Mouse (Mus musculus): ENCODE results near the gene Poc1a. TPM values are rescaled to one million over a fixed set of nuclear protein-coding genes. Genes with fewer than 3 reads are reported as not detected.
A peak's percentile ranks its signal among the peaks of the same experiment; 100 is the strongest.

The Poc1a gene
- total RNA-seq, 2 experiments from 2014 or later = 4.3 to 4.8 TPM

DNA sequence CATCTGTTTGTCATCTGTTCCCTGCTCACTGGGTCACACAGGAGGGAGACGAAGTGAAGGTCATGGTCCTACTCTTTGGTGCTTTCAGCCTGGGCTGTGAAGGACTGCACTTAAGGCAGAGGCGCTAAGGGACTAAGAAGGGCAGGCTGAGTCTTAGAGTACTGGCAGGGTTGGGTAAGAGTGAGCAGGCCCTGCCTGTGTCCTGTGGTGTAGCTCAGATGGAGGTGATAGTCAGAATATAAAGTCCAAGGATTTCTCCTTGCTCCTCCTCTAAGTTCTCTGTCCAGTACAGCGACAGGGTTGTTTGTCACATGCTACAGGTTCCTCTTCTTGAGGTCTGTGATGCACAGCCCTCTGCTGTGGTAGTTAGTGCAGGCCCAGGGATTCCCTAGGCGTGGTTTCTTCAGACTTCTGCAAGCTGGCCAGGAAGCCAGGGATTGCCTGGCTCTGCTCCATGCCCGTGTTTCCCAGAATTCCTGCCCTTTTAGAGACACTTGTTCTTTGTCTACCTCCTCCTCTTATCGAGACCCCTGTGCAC, 15.8 kb downstream of the Poc1a start:
- DNase-seq = no peak
- intact Hi-C loops (cut with DNase I) = no loop called here

DNA sequence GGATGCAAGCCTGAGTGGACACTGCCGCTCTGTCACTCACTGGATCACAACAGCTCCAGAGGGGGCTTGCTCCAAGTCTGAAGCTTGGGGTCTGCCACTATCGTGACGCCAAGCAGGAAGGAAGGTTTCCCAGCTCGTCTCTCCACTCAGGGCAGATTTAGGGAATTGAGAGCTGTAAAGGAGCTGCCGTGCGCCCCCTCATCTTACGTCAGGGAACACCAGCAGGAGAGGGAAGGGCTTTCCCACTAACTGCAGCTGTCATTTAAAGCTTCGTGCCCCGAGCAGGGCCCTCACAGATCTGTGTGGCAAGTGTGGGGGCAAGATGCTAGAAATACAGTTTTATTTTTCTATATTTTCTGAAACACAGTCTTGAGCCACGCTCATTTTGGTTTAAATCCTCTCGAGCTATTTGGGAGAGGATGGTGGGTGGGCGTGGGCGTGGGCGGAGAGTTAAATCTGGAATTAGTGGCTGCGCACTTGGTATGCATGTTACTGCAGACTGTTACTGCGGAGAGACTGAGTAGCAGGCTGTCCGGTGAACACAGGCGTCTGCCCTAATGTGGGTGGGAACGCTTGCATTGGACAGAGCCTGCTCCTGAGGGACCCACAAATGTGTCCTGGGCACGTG, 19.4 kb downstream of the Poc1a start:
- intact Hi-C loops (cut with DNase I) = no loop called here
- DNase-seq = no peak

DNA sequence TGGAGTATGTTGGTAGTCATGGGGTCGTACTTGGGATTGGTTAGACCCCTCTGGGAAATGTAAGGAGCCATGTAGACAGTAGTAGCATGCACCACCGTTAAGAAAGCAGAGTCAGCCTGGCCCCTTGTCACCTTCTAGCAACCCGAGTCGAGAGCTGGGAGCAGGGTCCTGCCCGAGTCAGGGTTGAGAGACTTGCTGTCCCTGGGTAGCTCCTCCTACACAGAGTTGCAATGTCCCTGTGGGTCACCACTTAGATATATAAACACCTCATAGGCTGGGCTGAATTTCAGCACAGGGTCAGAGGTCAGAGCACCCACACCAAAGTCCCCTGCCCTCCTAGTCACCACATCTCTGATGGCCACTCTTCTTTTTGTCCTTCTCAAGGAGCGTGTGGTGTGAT, 20.1 kb downstream of the Poc1a start:
- intact Hi-C loops (cut with DNase I) = no loop called here
- DNase-seq = no peak

DNA sequence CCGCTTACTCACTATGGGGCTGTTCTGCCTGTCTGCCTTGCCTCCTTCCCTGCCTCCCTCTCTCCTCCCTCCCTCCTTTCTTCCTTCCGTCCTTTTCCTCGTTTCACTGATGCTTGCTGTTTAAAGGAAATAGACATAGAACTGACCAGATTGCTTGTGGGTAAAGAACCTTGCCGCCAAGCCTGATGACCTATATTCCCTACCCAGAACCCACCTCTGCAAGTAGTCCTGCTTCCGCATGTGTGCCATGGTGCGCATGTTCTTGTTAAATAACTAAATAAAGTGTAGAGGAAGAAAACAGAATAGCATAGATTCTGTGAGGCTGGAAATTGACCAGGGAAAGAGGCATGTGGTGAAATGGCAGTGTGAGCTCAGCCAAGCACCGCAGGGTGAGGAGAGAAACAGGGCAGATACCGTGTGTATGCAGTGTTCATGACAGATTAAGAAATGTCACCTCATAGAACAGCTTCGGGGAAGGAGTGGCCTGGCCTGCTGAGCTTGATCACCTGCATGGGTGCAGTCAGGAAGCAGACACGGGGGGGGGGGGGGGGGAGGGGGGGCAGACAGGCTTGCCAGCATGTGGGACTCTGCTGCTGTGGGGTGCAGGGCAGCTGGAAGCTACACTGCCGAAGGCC, 20.7 kb downstream of the Poc1a start:
- intact Hi-C loops (cut with DNase I) = no loop called here
- no peak for DNase-seq

DNA sequence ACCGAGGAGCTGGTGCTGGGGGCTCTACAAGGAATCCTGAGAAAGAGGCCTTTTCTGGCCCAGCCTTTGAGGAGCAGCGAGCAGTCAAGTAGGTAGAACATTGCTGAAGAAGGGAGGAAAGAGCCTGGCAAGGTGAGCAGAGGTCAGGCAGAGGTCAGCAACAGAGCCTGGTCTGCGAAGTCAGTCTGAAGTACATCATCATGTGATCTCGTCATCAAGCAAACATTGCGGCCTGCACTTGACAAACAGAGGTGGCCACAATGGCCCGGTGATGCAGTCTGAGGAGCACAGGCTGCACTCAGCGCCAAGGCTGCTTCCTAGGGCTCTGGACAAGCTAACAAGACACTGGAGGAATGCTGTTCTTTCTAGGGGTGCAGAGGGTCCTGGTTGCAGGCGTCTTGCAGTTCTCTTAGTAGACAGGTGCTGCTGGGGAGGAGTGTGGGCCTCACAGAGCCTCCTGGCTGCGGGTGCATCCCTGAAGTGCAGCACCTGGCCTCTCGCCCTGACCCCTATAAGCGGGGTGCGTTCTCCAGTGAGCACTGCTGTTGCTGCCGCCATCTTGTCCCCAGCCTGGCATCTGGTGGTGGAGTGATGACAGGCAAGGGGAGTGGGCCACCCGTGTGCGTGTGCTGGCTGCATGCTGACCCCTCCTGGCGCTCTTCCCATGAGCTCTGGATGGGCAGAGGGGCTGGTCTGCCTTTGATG, 21.7 kb downstream of the Poc1a start:
- intact Hi-C loops (cut with DNase I) = no loop called here

DNA sequence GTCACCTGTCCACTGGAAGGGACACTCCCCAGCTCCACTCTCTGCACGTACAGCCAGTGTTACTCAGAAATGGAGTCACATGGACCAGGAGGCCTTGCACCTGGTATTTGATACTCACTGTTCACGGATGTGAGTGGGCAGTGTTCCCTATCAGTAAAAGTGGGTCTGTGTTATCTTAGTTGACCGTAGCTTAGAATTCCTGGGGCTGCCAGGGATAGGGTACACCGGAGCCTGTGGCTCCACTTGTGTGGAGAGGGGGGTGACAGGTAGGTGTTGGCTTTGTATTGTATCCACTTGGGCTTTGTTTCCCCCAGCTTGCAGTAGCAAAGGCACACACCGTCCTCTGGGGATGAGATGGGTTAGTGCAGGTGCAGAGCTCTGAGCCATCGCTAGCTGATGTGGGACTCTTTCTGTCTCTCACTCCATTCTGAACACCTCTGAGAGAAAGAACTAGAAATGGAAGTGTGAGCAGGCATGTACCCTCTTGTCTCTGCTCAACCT, 22.6 kb downstream of the Poc1a start:
- DNase-seq = no peak
- intact Hi-C loops (cut with DNase I) = no loop called here

More for the DNA sequence above, 21.7 kb downstream of the Poc1a start:
- no peak for DNase-seq

DNA sequence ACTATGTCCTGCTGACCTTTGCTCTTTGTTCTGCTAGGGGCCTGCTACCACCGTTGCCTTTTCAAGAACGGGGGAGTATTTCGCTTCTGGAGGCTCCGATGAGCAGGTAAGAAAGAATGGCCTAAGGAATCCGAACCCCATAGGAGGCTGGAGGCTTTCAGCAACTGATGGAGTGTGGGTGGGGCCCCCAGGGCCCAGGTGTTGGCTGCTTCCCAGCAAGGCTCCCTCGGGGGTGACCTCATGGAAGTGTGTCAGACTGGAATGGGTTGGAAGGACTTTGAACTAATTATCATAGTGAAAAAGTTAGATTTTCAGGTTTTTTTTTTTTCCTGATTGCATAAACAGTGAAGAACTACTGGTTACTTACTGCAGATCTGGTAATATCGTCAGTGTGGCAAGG, 24.4 kb downstream of the Poc1a start:
- intact Hi-C loops (cut with DNase I) = loop anchor here (5.0 kb wide), 2 partner anchors 62 to 172 kb away; partner anchors contain the start of genes Dusp7, Parp3 and Rrp9

DNA sequence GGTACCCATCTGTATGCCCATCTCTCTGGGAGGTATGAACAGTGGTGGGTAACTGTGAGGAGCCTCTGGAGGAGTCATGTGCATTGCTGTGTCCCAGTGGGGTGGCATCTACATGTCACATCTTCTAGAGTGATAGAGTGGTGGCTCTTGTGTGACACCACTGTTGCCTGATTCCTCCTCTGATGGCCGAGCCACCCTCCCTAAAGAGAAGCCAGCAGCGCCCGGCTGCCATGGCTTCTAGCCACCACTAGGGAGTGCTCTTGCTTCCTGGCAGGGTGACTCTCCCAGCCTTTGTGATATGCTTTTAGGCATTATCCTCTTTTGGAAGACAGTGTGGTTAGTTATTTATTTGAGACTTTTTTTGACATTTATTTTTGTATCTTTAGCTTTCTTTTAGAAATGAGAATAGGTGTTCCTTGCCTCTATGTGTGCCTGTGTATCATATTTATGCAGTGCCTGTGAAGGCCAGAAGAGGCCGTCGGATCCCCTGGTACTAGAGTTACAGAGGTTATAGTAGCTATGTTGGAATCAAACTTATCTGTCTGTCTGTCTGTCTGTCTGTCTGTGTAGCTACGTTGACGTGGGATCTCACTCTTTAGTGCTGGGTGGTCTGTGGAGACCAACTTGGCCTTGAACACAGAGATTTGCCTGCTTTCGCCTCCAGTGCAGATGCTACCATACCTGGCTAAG, 25.9 kb downstream of the Poc1a start:
- DNase-seq = peak; percentile 83 to 92
- intact Hi-C loops (cut with DNase I) = loop anchor here (1.0 to 5.0 kb wide), 5 partner anchors 18 to 170 kb away; partner anchors contain the start of genes Dusp7, Parp3 and Rrp9

More for the DNA sequence above, 24.4 kb downstream of the Poc1a start:
- DNase-seq = no peak

DNA sequence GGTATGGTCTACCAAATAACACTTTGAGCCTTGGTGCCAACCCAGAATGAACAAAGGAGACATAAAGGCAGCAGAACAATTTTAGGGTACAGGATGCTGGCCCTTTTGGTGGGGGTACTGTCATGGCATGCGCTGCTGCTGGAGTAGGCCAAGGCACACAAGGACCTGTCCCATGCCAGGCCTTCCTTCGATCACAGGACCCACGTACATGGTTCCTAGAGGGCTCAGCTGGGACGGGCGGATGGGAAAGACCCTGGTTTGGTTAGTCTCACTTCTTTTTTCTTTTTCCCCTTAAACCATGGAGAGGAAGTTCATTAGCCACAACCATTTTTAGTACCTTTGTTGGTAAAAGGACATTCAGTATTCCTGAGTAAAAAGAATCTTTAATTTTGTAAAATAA, 27.3 kb downstream of the Poc1a start:
- no peak for DNase-seq
- intact Hi-C loops (cut with DNase I) = loop anchor here (5.0 kb wide), 2 partner anchors 59 to 169 kb away; partner anchors contain the start of genes Dusp7, Parp3 and Rrp9

DNA sequence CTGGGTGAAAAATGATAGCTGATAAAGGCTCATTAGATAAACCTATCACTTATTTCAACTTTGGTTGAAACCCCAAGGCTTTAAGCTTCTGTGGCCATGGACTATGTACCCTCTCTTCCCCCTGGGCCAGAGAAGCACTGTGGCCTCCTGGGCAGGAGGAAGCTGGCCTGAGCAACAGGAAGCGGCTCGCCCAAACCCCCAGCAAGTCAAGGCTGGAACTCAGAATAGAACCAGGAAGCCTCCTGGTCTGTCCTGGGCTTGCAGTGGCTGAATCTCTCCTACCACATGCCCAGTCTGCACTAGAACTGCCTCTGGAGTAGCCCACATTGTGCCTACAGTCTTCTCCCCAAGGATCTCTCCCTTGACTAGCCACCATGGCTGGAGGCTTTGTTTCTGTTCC, 27.7 kb downstream of the Poc1a start:
- intact Hi-C loops (cut with DNase I) = loop anchor here (5.0 kb wide), 2 partner anchors 59 to 169 kb away; partner anchors contain the start of genes Dusp7, Parp3 and Rrp9
- peak in 1 of 2 experiments; percentile 37 for DNase-seq

DNA sequence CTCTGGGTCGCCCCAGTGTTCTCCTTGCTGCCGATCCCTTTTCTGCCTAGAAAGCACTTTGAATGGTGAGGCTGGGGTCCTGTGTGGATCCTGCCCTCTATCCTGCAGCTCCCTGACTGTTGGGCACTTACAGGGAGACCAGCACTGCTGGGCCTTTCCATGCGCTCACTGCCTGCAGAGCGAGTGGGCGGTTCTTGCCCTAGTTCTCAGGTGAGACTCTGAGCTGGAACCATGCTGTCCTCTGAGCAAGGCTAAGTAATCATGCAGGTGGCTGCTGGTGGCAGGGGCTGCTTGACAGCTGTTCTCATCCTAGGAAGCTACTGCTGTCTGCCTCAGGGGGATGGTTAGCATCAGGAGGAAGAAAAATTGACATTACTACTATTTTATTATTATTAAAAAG, 28.1 kb downstream of the Poc1a start:
- intact Hi-C loops (cut with DNase I) = loop anchor here (5.0 kb wide), 2 partner anchors 58 to 168 kb away; partner anchors contain the start of genes Dusp7, Parp3 and Rrp9
- no peak for DNase-seq

DNA sequence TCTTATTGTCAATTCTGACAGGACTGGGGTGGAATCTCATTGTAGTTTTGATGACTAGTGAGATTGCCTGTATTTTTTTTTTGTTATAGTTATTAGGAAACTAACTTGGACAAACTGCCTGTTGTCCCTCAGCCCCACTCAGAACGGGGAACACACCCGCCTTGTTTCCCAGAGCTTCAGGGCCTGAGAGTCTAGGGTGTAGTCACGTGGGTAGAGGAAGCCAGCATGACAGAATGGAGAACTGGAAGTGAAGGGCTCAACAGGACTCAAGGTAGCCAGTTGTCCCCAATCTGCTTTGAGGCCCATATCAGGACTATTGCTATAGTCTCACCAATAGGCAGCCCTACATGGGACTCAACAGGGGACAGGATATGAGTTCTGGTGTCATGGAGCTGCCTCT, 29.0 kb downstream of the Poc1a start:
- intact Hi-C loops (cut with DNase I) = loop anchor here (5.0 kb wide), 2 partner anchors 57 to 167 kb away; partner anchors contain the start of genes Dusp7, Parp3 and Rrp9
- DNase-seq = no peak

DNA sequence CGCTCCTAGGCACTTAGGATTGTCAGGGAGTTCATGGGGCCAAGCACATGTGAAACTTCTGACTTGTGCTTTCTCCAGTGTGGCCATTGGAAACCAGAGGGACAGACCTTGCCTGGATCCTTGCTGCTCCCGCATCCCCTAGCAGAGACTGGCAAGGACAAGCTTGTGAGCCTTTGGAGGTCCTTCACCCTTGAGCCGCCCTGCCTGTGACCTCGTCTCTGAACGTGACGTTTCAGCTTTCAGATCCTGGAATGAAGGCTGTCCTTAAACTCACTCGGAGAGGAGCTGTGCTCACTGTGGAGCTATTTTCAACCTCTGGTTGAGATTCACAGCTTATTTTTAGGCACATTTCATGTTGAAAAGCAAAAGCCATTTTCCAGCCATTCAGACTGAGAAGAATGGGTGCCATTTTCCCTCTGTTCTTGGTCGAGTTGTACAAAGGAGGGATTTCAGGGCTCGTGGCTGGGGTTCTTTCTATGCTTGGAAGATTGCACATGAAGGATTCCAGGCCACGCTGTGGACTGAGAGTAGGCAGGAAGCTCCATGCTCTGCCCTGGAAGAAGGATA, 30.8 kb downstream of the Poc1a start:
- intact Hi-C loops (cut with DNase I) = no loop called here
- DNase-seq = no peak

DNA sequence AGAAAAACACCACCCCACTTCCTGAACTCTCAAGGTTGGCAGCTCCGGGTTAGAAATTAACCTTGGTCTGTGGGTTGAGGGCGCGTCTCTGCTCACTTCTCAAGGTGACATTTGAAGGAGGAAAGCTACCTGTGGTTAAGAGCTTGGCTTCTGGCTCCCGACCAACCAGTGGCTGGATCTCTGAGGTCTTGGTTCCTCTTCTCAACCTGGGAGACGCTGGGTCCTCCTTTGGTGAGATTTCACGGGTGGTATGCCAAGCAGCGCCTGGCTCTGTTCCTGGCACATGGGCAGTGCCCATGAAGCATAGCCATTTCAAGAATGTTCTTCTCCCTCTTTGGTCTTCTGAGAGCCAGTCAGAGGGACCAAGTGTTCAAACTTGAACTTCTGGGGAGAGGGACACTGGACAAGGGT, 32.1 kb downstream of the Poc1a start:
- intact Hi-C loops (cut with DNase I) = no loop called here
- peak in 1 of 2 experiments; percentile 31 for DNase-seq

DNA sequence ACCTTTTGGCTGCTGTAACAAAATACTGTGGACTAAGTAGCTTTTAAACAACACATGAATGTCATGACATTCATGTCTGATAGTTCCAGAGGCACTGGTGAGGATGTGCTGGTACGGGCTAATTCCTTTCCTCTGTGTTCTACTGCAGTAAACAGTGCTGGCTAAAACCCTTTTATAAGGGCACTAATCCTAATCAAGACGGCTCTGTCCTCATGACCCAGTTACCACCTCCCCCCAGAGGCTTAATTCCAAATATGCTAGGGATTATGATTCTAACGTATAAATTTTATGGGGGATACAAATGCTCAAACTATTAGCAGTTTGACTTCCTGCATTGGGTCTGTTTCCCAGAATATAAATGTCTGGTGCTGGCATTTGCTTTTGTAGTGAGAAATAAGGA, 33.3 kb downstream of the Poc1a start:
- no peak for DNase-seq
- intact Hi-C loops (cut with DNase I) = no loop called here

DNA sequence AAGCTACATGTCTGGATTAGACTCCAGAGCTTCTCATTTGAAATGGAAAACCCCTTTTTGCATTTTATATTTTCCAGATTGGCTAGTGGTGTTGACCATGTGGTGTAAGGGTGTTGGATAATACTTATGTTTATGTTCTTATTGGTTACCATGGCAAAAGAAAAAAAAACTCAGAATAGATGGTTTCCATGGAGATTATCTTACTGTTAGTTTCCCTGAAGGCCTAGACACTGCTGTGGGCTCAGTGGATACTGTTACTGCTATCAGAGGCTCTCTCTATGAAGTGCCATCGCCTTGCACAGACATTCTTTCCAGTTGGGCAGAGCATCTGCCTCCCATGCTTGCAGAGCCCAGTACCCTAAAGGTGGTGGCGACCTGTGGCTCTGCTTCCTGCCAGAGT, 37.2 kb downstream of the Poc1a start:
- DNase-seq = no peak
- intact Hi-C loops (cut with DNase I) = no loop called here

DNA sequence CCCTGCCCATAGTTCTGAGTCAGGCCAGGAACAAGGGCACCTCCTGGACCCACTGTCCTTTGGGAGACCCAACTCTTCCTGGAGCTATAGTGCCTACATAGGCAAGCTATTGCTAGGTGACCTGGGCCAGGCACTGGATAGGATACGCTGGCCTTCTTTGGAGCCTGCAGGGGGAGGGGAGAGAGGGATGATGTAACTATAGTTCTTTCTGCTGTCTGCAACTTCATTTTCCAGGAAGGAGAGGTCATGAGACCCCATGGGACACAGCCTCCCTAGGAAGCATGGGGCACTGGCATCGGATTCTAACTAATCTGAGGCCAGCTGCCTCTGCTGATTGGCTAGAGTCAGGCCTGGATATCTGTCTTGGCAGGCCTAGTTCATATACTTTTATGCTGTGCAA, 38.2 kb downstream of the Poc1a start:
- DNase-seq = peak in 1 of 2 experiments; percentile 43
- intact Hi-C loops (cut with DNase I) = no loop called here

DNA sequence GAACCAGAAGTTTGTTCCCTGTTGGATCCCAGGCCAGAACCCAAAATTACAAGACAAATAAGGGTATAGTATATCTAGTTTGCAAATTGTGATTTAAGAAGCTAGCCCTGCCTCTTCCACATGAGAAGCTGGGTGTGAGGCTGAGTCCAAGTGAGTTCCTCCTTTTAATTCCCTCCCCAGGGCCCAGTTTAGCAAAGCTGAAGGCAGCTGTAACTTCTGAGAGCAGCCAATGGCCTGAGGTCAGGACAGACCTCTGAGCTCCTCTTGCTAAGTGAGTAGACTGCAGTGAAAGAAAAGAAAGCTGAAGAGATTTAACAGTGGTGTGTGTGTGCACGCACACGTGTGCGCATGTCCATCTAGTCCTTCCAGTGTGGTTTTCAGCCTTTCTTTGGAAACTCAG, 41.6 kb downstream of the Poc1a start:
- intact Hi-C loops (cut with DNase I) = no loop called here
- DNase-seq = no peak

DNA sequence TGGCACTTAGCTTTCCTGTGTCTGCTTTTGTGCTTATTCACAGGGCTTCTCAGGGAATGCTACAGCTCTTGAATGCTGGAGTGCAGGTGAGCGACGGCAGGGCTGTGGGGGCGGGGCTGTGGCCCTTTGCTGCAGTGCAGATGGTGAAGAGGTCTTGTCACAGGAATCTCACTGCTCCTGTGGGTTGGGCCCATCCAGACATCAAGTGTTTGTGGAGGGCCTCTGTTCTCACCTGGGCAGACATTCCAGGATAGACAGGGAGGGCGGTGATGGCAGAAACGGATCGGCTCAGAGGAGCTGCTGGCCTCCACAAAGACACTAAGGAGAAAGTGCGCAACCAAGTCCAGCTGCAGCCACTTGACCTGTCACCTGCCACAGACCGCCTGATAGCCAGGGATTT, 45.4 kb downstream of the Poc1a start:
- DNase-seq = no peak
- intact Hi-C loops (cut with DNase I) = no loop called here
